Mouse (Mus musculus) liver, embryonic 15.5 days (tissue): ENCODE results near the gene Marf1. TPM values are rescaled to one million over a fixed set of nuclear protein-coding genes. Genes with fewer than 3 reads are reported as not detected.
"Not testable (repeated sequence)": the region's sequence is repeated elsewhere in the genome, so short reads cannot be mapped to it uniquely, and the experiment has no call there.

Experiments used
- ATAC-seq: fragments of 200-750 bp; cut with Nextera tagmentation; 2 replicates; pipeline ENCODE4 v1.8.0; 2017; ENCODE audit warnings: moderate number of reproducible peaks, mild to moderate bottlenecking, moderate library complexity; ENCODE audit not compliant: insufficient read depth
- H3K27ac ChIP-seq: fragments of 300-500 bp; sonication (generic); replicated peaks from 2 replicates; pipeline ENCODE4 v1.5.1; 2015; ENCODE audit warnings: mild to moderate bottlenecking, inconsistent platforms
- H3K27me3 ChIP-seq: fragments of 300-500 bp; sonication (generic); 2 replicates; pipeline ENCODE4 v1.6.1; 2015; ENCODE audit warnings: mild to moderate bottlenecking, inconsistent platforms
- H3K36me3 ChIP-seq: fragments of 300-500 bp; sonication (generic); replicated peaks from 2 replicates; pipeline ENCODE4 v1.6.1; 2015; ENCODE audit warnings: moderate library complexity, mild to moderate bottlenecking, inconsistent platforms
- H3K4me1 ChIP-seq: fragments of 300-500 bp; sonication (generic); replicated peaks from 2 replicates; pipeline ENCODE4 v1.6.1; 2015; ENCODE audit warnings: inconsistent platforms
- H3K4me2 ChIP-seq: fragments of 300-500 bp; sonication (generic); 2 replicates; pipeline ENCODE4 v1.6.1; 2015; ENCODE audit warnings: moderate library complexity, mild to moderate bottlenecking, inconsistent platforms
- H3K4me3 ChIP-seq: fragments of 300-500 bp; sonication (generic); replicated peaks from 2 replicates; pipeline ENCODE4 v1.5.1; 2015; ENCODE audit warnings: mild to moderate bottlenecking, inconsistent platforms
- H3K9ac ChIP-seq: fragments of 300-500 bp; sonication (generic); 2 replicates; pipeline ENCODE4 v1.6.1; 2015; ENCODE audit warnings: moderate library complexity, mild to moderate bottlenecking, inconsistent platforms
- H3K9me3 ChIP-seq: fragments of 300-500 bp; sonication (generic); replicated peaks from 2 replicates; pipeline ENCODE4 v1.6.1; 2016; ENCODE audit warnings: inconsistent platforms
- WGBS: fragments of 180-500 bp; shearing (Covaris S2); methylation state at CpG from one replicate; pipeline ENCODE4 v1.1.7; 2015; ENCODE audit warnings: mixed read lengths; ENCODE audit not compliant: insufficient replicate concordance; 5-methylcytosine and 5-hydroxymethylcytosine counted together
- polyA plus RNA-seq: library from polyadenylated mRNA; unstranded; fragments of >200 nt; fragmentation: Nextera tagmentation; extraction: Ambion mirVana; gene quantifications from 2 replicates; pipeline ENCODE4 v1.2.1, GENCODE M21; 2015

Gene Marf1
- polyA plus RNA-seq, 1 experiment from 2014 or later = 5.5 TPM

DNA sequence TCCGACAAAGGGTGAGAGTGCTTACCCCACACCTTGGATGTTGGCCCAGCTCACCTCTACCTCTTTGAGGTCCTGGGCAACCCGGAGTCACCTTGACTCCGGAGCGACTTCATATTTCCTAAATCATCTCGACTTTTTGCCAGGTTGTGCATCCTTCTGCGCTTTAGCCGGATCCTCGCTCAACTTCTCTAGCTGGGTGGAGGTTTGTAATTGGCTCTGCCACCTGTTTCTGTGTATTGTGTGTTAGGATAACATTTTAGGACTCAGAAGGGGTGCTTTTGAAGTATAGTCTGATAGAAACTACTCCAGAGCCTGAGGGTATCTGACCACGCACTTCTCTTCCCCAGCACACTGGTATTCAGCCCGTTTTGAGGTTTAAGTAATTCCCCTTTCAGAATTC, 580 bp upstream of the Marf1 start:
- peaks cover 71% of the 10 kb centered on the region for H3K4me1 ChIP-seq
- ATAC-seq = 0 out of 2 replicates have a peak, but pooled peaks have one; percentile 1
- H3K36me3 ChIP-seq = peaks cover 20% of the 10 kb centered on the region
- WGBS = under 1% methylated on average over 10 of the region's 10 CpGs
- H3K9ac ChIP-seq = peak overlapping the region; percentile 84
- H3K27me3 ChIP-seq = no peaks in the 10 kb centered on the region
- peak overlapping the region; percentile 93 for H3K27ac ChIP-seq
- peak overlapping the region; percentile 81 for H3K4me3 ChIP-seq
- no peaks in the 10 kb centered on the region for H3K9me3 ChIP-seq
- H3K4me2 ChIP-seq = peak overlapping the region; percentile 86

- Histone ChIP-seq H3K9ac (no peak overlapping the region), H3K9me3 (no peaks in the 10 kb centered on the region), H3K36me3 (0 out of 2 replicates have a peak, but pooled peaks cover 1% of the 10 kb centered on the region), H3K4me1 (peaks cover 69% of the 10 kb centered on the region), H3K27me3 (no peaks in the 10 kb centered on the region), H3K4me3 (no peak overlapping the region), H3K27ac (no peak overlapping the region), H3K4me2 (no peak overlapping the region)
- WGBS = 72% methylated on average over 1 of the region's 1 CpGs
- no peak for ATAC-seq
Measured at GRCm38 (mm10) chr16:14160941-14161340, 2.2 kb downstream of the Marf1 start.

- Histone ChIP-seq H3K27ac (peak overlapping the region; percentile 92), H3K4me2 (peak overlapping the region; percentile 87), H3K36me3 (no peaks in the 10 kb centered on the region), H3K9ac (peak overlapping the region; percentile 71), H3K4me1 (peaks cover 60% of the 10 kb centered on the region), H3K27me3 (no peaks in the 10 kb centered on the region), H3K9me3 (no peaks in the 10 kb centered on the region), H3K4me3 (peak overlapping the region; percentile 91)
- under 1% methylated on average over 10 of the region's 10 CpGs for WGBS
- ATAC-seq = no peak
Measured at GRCm38 (mm10) chr16:14159746-14160131, 3.4 kb downstream of the Marf1 start.

DNA sequence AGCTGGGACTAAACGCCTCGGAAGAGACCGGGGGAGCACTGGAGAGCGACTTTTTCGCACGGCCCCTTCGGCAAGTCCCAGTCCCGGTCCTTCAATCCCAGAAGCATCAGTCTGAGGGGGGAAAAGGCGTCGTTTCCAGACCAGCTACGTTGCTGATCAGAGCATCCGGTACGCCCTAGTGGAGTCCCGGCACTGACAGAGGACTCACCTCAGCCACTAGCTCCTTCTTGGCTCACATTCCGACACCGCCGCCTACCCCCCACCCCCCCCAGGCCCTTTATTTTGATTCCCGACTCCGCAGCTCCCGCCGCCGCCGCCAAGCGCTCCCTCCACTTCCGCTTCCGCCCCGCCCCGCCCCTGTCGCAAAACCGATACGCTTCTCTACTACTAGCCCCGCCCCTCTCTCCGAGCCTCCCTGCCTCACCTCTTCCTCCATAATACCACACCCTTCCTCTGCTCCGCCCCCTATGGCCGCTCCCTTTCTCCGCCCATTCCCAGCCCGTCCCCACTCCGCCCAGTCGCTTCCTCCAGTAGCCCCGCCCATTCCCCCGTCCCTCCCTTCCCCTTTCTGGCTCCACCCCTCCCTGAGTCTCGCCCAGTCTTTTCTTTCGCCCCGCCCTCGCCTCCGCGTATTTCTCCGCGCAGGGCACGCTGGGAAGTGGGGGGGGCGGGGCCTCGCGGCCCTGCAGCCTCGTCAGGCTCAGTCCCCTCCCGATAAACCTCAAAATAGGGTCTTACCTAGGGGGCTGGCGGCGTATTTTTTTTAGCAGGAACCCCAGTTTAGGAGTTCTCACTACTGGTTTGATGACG, 4.0 kb downstream of the Marf1 start:
- peak; percentile 76 for ATAC-seq
- Histone ChIP-seq H3K27ac (peak overlapping the region; percentile 92), H3K4me2 (peak overlapping the region; percentile 87), H3K4me3 (peak overlapping the region; percentile 91), H3K4me1 (peaks cover 54% of the 10 kb centered on the region), H3K9me3 (no peaks in the 10 kb centered on the region), H3K9ac (peak overlapping the region; percentile 79), H3K27me3 (no peaks in the 10 kb centered on the region), H3K36me3 (no peaks in the 10 kb centered on the region)
- WGBS = under 1% methylated on average over 57 of the region's 58 CpGs

DNA sequence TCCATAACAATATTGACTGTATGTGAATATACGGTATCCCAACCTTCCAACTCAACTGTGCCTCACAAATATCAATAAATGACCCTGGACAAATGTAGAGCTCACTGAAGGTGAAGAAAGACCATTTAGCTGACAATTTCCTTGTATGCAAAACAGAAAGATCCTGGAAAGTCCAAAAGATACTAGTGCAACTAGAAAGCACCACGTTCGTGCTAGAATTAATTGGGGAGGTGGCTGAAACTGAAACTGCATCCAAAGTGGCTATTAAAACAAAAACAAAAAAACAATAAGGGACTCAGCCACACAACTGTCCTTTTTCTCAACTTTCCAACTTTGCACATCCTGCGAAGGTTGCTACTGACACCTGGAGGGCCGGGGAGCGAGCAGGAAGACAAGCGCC, 4.6 kb downstream of the Marf1 start:
- Histone ChIP-seq H3K4me3 (peak overlapping the region; percentile 91), H3K4me2 (peak overlapping the region; percentile 78), H3K9ac (peak overlapping the region; percentile 79), H3K36me3 (peaks cover 3% of the 10 kb centered on the region), H3K9me3 (no peaks in the 10 kb centered on the region), H3K4me1 (peaks cover 51% of the 10 kb centered on the region), H3K27ac (peak overlapping the region; percentile 80), H3K27me3 (no peaks in the 10 kb centered on the region)
- 7% methylated on average over 7 of the region's 7 CpGs for WGBS
- no peak for ATAC-seq

DNA sequence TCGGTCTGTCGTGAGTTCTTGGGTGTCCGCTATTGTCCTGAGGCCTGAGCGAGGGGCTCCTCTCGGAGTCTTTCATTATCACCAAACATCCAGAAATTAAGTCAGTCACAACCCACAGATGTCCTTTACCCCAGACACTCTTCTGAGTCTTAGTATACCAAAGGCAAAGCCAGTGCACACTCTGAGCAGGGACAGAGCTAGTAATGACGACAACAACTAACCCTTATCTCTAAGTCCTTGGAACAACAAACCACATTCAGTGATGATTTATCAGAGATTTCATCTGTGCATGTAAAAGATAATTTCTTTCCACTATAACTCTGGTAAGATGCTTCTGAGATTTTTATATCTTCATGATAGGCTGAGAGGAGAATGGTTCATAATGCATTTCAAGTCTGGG, 6.8 kb downstream of the Marf1 start:
- Histone ChIP-seq H3K27ac (no peak overlapping the region), H3K4me3 (no peak overlapping the region), H3K9me3 (no peaks in the 10 kb centered on the region), H3K4me2 (no peak overlapping the region), H3K9ac (no peak overlapping the region), H3K27me3 (no peaks in the 10 kb centered on the region), H3K36me3 (peaks cover 23% of the 10 kb centered on the region), H3K4me1 (peaks cover 39% of the 10 kb centered on the region)
- ATAC-seq = no peak
- 77% methylated on average over 6 of the region's 6 CpGs for WGBS

DNA sequence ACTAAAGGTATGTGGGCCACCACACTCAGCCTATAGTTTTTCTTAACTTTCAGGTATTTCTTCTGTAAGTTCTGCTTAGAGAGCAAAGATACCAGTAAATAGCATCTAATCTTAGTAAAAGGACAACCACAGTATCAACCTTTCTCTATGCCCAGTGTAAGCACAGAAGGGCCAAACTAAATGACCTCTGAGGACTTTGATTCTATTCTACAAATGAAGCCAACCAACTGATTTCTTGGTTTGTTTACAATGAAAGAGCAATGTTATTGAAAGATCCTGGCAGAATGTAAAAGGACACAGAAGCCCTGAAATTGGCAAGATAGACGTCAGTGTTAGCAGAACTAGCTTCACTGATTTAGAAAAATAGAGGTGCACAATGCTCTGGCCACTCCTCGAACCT, 7.5 kb downstream of the Marf1 start:
- not testable (repeated sequence) for ATAC-seq

DNA sequence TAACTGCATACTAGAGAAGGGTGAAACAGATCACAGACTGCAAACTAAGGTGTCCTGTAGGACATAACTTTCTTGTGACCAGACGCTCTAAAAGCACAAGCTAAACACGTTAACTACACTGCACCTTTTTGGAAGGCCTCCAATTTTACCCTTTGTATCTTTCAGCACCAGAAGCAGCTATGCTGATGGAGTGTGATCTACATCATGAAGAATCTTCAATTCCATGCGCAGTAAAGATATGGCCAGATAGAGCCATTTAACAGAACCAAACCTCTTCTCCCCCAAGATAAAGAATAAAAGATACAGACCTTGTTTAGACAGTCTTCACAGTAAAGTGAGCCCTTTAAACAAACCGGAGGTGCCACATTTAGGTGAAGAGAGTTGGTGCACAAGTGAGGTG, 11.4 kb downstream of the Marf1 start:
- Histone ChIP-seq H3K9me3 (no peaks in the 10 kb centered on the region), H3K4me2 (no peak overlapping the region), H3K27me3 (no peaks in the 10 kb centered on the region), H3K4me1 (peaks cover 11% of the 10 kb centered on the region), H3K9ac (no peak overlapping the region), H3K27ac (no peak overlapping the region), H3K4me3 (no peak overlapping the region), H3K36me3 (peaks cover 57% of the 10 kb centered on the region)
- WGBS = 82% methylated on average over 4 of the region's 4 CpGs
- ATAC-seq = no peak

More for the DNA sequence above, 7.5 kb downstream of the Marf1 start:
- H3K27ac ChIP-seq, H3K4me3 ChIP-seq, H3K27me3 ChIP-seq, H3K9me3 ChIP-seq, H3K4me2 ChIP-seq, H3K9ac ChIP-seq: not testable (repeated sequence)
- WGBS = 66% methylated on average over 1 of the region's 2 CpGs
- peaks cover 36% of the 10 kb centered on the region for H3K4me1 ChIP-seq
- H3K36me3 ChIP-seq = peaks cover 28% of the 10 kb centered on the region

DNA sequence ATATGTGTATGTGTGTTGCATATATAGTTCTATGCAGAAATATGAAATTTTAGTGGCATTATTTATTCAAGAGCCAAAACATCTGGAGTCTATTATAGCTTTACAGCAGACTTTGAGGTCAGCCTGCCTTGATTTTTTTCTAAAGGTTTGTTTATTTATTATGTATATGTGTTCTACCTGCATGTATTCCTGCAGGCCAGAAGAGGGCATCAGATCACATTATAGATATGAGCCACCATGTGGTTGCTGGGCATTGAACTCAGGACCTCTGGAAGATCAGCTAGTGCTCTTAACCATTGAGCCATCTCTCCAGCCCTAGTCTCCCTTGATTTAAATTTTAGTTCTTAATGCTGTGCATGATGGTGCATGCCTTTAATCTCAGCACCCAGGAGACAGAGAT, 15.4 kb downstream of the Marf1 start:
- H3K4me2 ChIP-seq = no peak overlapping the region
- H3K4me3 ChIP-seq = no peak overlapping the region
- H3K4me1 ChIP-seq = peaks cover 3% of the 10 kb centered on the region; the same call in 1 of the 2 replicates
- peaks cover 78% of the 10 kb centered on the region for H3K36me3 ChIP-seq
- no peak overlapping the region for H3K27ac ChIP-seq
- H3K9ac ChIP-seq = no peak overlapping the region
- H3K27me3 ChIP-seq = no peaks in the 10 kb centered on the region
- ATAC-seq = no peak
- H3K9me3 ChIP-seq = no peaks in the 10 kb centered on the region

DNA sequence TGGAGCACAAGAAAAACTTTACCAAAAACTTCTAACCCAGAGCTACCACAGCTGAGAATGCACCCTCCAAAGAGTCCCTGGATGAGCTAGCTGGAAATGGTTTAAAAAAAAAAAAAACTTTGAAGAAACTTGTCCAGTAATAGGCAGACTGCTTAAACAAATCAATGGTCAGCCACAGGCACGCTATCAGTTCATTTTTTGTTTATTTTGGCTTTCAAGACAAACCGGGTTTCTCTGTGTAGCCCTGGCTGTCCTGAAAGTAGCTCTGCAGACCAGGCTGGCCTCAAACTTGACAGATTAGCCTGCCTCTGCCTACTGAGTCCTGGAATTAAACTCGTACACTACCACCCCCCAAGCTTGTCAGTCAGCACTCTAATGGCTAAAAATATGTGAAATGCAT, 19.9 kb downstream of the Marf1 start:
- Histone ChIP-seq H3K27ac (no peak overlapping the region), H3K4me2 (no peak overlapping the region), H3K36me3 (peaks cover 81% of the 10 kb centered on the region), H3K4me3 (no peak overlapping the region), H3K9me3 (no peaks in the 10 kb centered on the region), H3K27me3 (no peaks in the 10 kb centered on the region), H3K4me1 (no peaks in the 10 kb centered on the region), H3K9ac (no peak overlapping the region)
- WGBS = 58% methylated on average over 3 of the region's 3 CpGs
- ATAC-seq = no peak

DNA sequence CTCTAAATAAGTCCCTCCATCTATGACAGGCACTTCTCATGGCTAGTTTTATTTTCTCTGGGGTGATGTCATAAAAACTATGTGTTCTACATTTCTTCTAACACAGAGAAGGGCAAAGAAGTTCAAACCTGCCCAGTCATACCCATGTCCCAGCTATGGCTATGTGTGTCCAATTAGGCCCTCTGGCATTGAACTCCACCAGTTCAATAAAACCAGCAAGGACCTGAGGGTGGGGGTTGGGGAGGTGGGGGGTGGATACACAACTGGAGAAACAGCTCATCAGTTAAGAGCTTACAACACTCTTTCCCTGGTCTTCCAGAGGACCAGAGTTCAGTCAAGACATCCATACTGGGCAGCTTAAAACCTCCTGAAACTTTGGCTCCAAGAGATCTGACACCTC, 24.0 kb downstream of the Marf1 start:
- ATAC-seq = no peak
- H3K9ac ChIP-seq = no peak overlapping the region
- no peaks in the 10 kb centered on the region for H3K4me1 ChIP-seq
- H3K36me3 ChIP-seq = peaks cover 85% of the 10 kb centered on the region
- no peak overlapping the region for H3K27ac ChIP-seq
- H3K4me3 ChIP-seq = no peak overlapping the region
- H3K27me3 ChIP-seq = no peaks in the 10 kb centered on the region
- no peak overlapping the region for H3K4me2 ChIP-seq
- H3K9me3 ChIP-seq = no peaks in the 10 kb centered on the region
